ENCODE assay signal across 13 mouse cellular contexts in genomic region chr3:58817337-58817736, GRCm38 (mm10). TPM values are rescaled to one million over a fixed set of nuclear protein-coding genes. Genes with fewer than 3 reads are reported as not detected.
DNase-seq lines count a peak whose midpoint lies in the region; ATAC-seq and TF ChIP-seq lines count a peak whose summit lies in the region.
"Had no signal": no experiment of that assay in that cellular context is flagged by ENCODE, and none has a peak within 500 bp of the region (broad histone marks: within the 10 kb centered on the region; RNA-seq: fewer than 3 reads in every experiment).

No protein-coding gene starts in this region.

- no peaks in the 10 kb centered on the region for H3K9me3 ChIP-seq in hindbrain, embryonic 12.5 days (replicated peaks)
- no peaks in the 10 kb centered on the region for H3K9me3 ChIP-seq in intestine, embryonic 15.5 days

- H3K4me1 ChIP-seq in hindbrain, embryonic 12.5 days: peaks cover 7% of the 10 kb centered on the region
- no peaks in the 10 kb centered on the region for H3K4me1 ChIP-seq in intestine, embryonic 15.5 days (replicated peaks)

- no peak overlapping the region for H3K27ac ChIP-seq in gastrocnemius, adult 2 months
- H3K27ac ChIP-seq in hindbrain, embryonic 12.5 days: no peak overlapping the region
- H3K27ac ChIP-seq in intestine, embryonic 15.5 days: no peak overlapping the region
- H3K27ac ChIP-seq: macrophage had no signal

- DNase-seq in gastrocnemius, adult 2 months: peak; percentile 23
- DNase-seq in gastrocnemius, postnatal 4 days (ENCODE audit: low spot score in 2 of 2): no peak
- DNase-seq in ovary, postnatal 36 days (ENCODE audit: low spot score): peak; percentile 16
- DNase-seq in ovary, postnatal 14 days (ENCODE audit: low spot score): no peak
- DNase-seq in skeletal muscle tissue, adult 2 months (ENCODE audit: low read depth, low spot score): peak; percentile 4
- no peak for DNase-seq in urinary bladder, postnatal 4 days (ENCODE audit: low spot score in 2 of 2)
- DNase-seq: cerebellum, postnatal 25 days; thymus, postnatal 14 days had no signal

- TF ChIP-seq CTCF in gastrocnemius, adult 2 months (IDR thresholded peaks at IDR 0.05): no peak

- peak; percentile 37; the same call in 1 of the 2 replicates for ATAC-seq in hindbrain, embryonic 12.5 days (ENCODE audit: low FRiP score)
- no peak for ATAC-seq in intestine, embryonic 15.5 days

- H3K27me3 ChIP-seq in hindbrain, embryonic 12.5 days: 0 out of 2 replicates have a peak, but pooled peaks cover 9% of the 10 kb centered on the region
- no peaks in the 10 kb centered on the region for H3K27me3 ChIP-seq in intestine, embryonic 15.5 days (replicated peaks)

- no peak overlapping the region for H3K4me2 ChIP-seq in hindbrain, embryonic 12.5 days (replicated peaks)
- H3K4me2 ChIP-seq in intestine, embryonic 15.5 days (replicated peaks): no peak overlapping the region

- intact Hi-C loops in gastrocnemius, adult 2 months (cut with DNase I): no loop called here

- H3K9ac ChIP-seq in hindbrain, embryonic 12.5 days: no peak overlapping the region
- no peak overlapping the region for H3K9ac ChIP-seq in intestine, embryonic 15.5 days

- no peak overlapping the region for H3K4me3 ChIP-seq in gastrocnemius, adult 2 months
- H3K4me3 ChIP-seq in hindbrain, embryonic 12.5 days: no peak overlapping the region
- H3K4me3 ChIP-seq in intestine, embryonic 15.5 days (replicated peaks): no peak overlapping the region
- H3K4me3 ChIP-seq: erythroblast, embryonic 14.5 days had no signal

- no peaks in the 10 kb centered on the region for H3K36me3 ChIP-seq in hindbrain, embryonic 12.5 days
- H3K36me3 ChIP-seq in intestine, embryonic 15.5 days: no peaks in the 10 kb centered on the region

- WGBS in hindbrain, embryonic 12.5 days: 23% methylated on average over 6 of the region's 6 CpGs
- 55% methylated on average over 6 of the region's 6 CpGs for WGBS in intestine, embryonic 15.5 days

RNA-seq across cellular contexts. Expression of gene Mindy4b-ps, which starts 4.8 kb away (rescaled TPM):
- not detected for total RNA-seq in gastrocnemius, adult 2 months (2021)
- not detected for total RNA-seq in gastrocnemius, postnatal 4 days (2021)
- not detected in 2 replicates for polyA plus RNA-seq in hindbrain, embryonic 12.5 days (2016; fragmentation: Nextera tagmentation; extraction: Ambion mirVana)
- polyA plus RNA-seq in intestine, embryonic 15.5 days (2015; fragmentation: Nextera tagmentation; extraction: Ambion mirVana): not detected in 2 replicates
- total RNA-seq: liver, adult 2 months had no signal
- polyA plus RNA-seq: erythroblast, embryonic 14.5 days; liver, adult 2 months; macrophage had no signal

Comparison
In these comparisons a context has a peak if more than half of its experiments do, and no peak if none do; other contexts are left out.
1. DNase-seq: peak in gastrocnemius, adult 2 months (single experiment), ovary, postnatal 36 days (single experiment) and skeletal muscle tissue, adult 2 months (single experiment); none in gastrocnemius, postnatal 4 days (0 of 2), ovary, postnatal 14 days (single experiment) and urinary bladder, postnatal 4 days (0 of 2).